Mouse (Mus musculus) neural tube, embryonic 15.5 days (tissue): ENCODE measurements around the gene Tenm3. TPM values are rescaled to one million over a fixed set of nuclear protein-coding genes. Genes with fewer than 3 reads are reported as not detected.

Experiments used
- ATAC-seq: fragments of 200-750 bp; cut with Nextera tagmentation; 2 replicates; pipeline ENCODE4 v1.8.0; 2017; ENCODE audit warnings: mild to moderate bottlenecking, moderate TSS enrichment, moderate library complexity; ENCODE audit not compliant: low FRiP score
- H3K27ac ChIP-seq: fragments of 300-500 bp; sonication (generic); replicated peaks from 2 replicates; pipeline ENCODE4 v1.5.1; 2015; ENCODE audit warnings: mild to moderate bottlenecking, inconsistent platforms
- H3K27me3 ChIP-seq: fragments of 300-500 bp; sonication (generic); replicated peaks from 2 replicates; pipeline ENCODE4 v1.6.1; 2015; ENCODE audit warnings: inconsistent platforms
- H3K36me3 ChIP-seq: fragments of 300-500 bp; sonication (generic); 2 replicates; pipeline ENCODE4 v1.6.1; 2015; ENCODE audit warnings: inconsistent platforms
- H3K4me1 ChIP-seq: fragments of 300-500 bp; sonication (generic); 2 replicates; pipeline ENCODE4 v1.6.1; 2015; ENCODE audit warnings: inconsistent platforms
- H3K4me2 ChIP-seq: fragments of 300-500 bp; sonication (generic); 2 replicates; pipeline ENCODE4 v1.6.1; 2015; ENCODE audit warnings: inconsistent platforms, mild to moderate bottlenecking, moderate library complexity
- H3K4me3 ChIP-seq: fragments of 300-500 bp; sonication (generic); replicated peaks from 2 replicates; pipeline ENCODE4 v1.5.1; 2015; ENCODE audit warnings: mild to moderate bottlenecking, inconsistent platforms
- H3K9ac ChIP-seq: fragments of 300-500 bp; sonication (generic); replicated peaks from 2 replicates; pipeline ENCODE4 v1.6.1; 2015; ENCODE audit warnings: mild to moderate bottlenecking, inconsistent platforms
- H3K9me3 ChIP-seq: fragments of 300-500 bp; sonication (generic); replicated peaks from 2 replicates; pipeline ENCODE4 v1.6.1; 2016; ENCODE audit warnings: inconsistent platforms
- whole genome bisulfite sequencing: fragments of 180-500 bp; shearing (Covaris S2); methylation state at CpG from one replicate; pipeline ENCODE4 v1.1.7; 2015; ENCODE audit warnings: mixed read lengths; 5-methylcytosine and 5-hydroxymethylcytosine counted together
- polyA plus RNA-seq: library from polyadenylated mRNA; unstranded; fragments of >200 nt; fragmentation: Nextera tagmentation; extraction: Ambion mirVana; gene quantifications from 2 replicates; pipeline ENCODE4 v1.2.1, GENCODE M21; 2015

Gene Tenm3
- polyA plus RNA-seq, 1 experiment from 2014 or later = 37.7 TPM

GRCm38 (mm10) chr8:48649415-48649814 lies 194.3 kb downstream of the Tenm3 start:
- no peak overlapping the region for H3K9ac ChIP-seq
- H3K27ac ChIP-seq = no peak overlapping the region
- 73% methylated on average over 7 of the region's 7 CpGs for WGBS
- no peak overlapping the region for H3K4me2 ChIP-seq
- no peaks in the 10 kb centered on the region for H3K27me3 ChIP-seq
- H3K4me3 ChIP-seq = no peak overlapping the region
- H3K4me1 ChIP-seq = no peaks in the 10 kb centered on the region; the same call in 1 of the 2 replicates
- no peaks in the 10 kb centered on the region for H3K36me3 ChIP-seq
- no peak for ATAC-seq
- H3K9me3 ChIP-seq = no peaks in the 10 kb centered on the region

GRCm38 (mm10) chr8:48646110-48646509 lies 197.6 kb downstream of the Tenm3 start:
- no peak overlapping the region for H3K4me3 ChIP-seq
- H3K4me2 ChIP-seq = no peak overlapping the region
- no peaks in the 10 kb centered on the region for H3K9me3 ChIP-seq
- no peak overlapping the region for H3K27ac ChIP-seq
- H3K9ac ChIP-seq = no peak overlapping the region
- no peak for ATAC-seq
- WGBS = 79% methylated on average over 18 of the region's 18 CpGs
- H3K36me3 ChIP-seq = no peaks in the 10 kb centered on the region
- no peaks in the 10 kb centered on the region; the same call in 1 of the 2 replicates for H3K4me1 ChIP-seq
- no peaks in the 10 kb centered on the region for H3K27me3 ChIP-seq

GRCm38 (mm10) chr8:48638129-48638528 lies 205.6 kb downstream of the Tenm3 start:
- Histone ChIP-seq H3K4me1 (no peaks in the 10 kb centered on the region), H3K27ac (no peak overlapping the region), H3K9me3 (no peaks in the 10 kb centered on the region), H3K4me3 (no peak overlapping the region), H3K9ac (no peak overlapping the region), H3K4me2 (no peak overlapping the region), H3K27me3 (no peaks in the 10 kb centered on the region), H3K36me3 (no peaks in the 10 kb centered on the region)
- 84% methylated on average over 4 of the region's 4 CpGs for WGBS
- ATAC-seq = no peak

- H3K4me1 ChIP-seq = no peaks in the 10 kb centered on the region
- no peak overlapping the region for H3K27ac ChIP-seq
- no peak overlapping the region for H3K9ac ChIP-seq
- H3K9me3 ChIP-seq = no peaks in the 10 kb centered on the region
- ATAC-seq = no peak
- H3K4me3 ChIP-seq = no peak overlapping the region
- H3K27me3 ChIP-seq = no peaks in the 10 kb centered on the region
- 85% methylated on average over 5 of the region's 5 CpGs for WGBS
- no peaks in the 10 kb centered on the region for H3K36me3 ChIP-seq
- no peak overlapping the region for H3K4me2 ChIP-seq
These were observed 206.8 kb downstream of the Tenm3 start for GRCm38 (mm10) chr8:48636979-48637378.

- no peak overlapping the region for H3K9ac ChIP-seq
These were observed 207.9 kb downstream of the Tenm3 start for GRCm38 (mm10) chr8:48635815-48636214.

GRCm38 (mm10) chr8:48633426-48633825 lies 210.3 kb downstream of the Tenm3 start:
- no peak overlapping the region for H3K4me3 ChIP-seq
- ATAC-seq = no peak

More at GRCm38 (mm10) chr8:48635815-48636214, 207.9 kb downstream of the Tenm3 start:
- WGBS = 70% methylated on average over 4 of the region's 4 CpGs
- Histone ChIP-seq H3K27ac (no peak overlapping the region), H3K36me3 (no peaks in the 10 kb centered on the region), H3K27me3 (no peaks in the 10 kb centered on the region), H3K4me2 (no peak overlapping the region), H3K9me3 (no peaks in the 10 kb centered on the region), H3K4me3 (no peak overlapping the region), H3K4me1 (no peaks in the 10 kb centered on the region)
- no peak for ATAC-seq

GRCm38 (mm10) chr8:48622517-48623153 lies 221.1 kb downstream of the Tenm3 start:
- H3K27me3 ChIP-seq = no peaks in the 10 kb centered on the region
- H3K9ac ChIP-seq = no peak overlapping the region
- WGBS = 57% methylated on average over 11 of the region's 11 CpGs
- H3K36me3 ChIP-seq = no peaks in the 10 kb centered on the region
- H3K4me1 ChIP-seq = no peaks in the 10 kb centered on the region
- H3K9me3 ChIP-seq = no peaks in the 10 kb centered on the region
- H3K4me2 ChIP-seq = no peak overlapping the region
- no peak overlapping the region for H3K4me3 ChIP-seq
- no peak overlapping the region for H3K27ac ChIP-seq
- peak; percentile 50 for ATAC-seq

More at GRCm38 (mm10) chr8:48633426-48633825, 210.3 kb downstream of the Tenm3 start:
- H3K27me3 ChIP-seq = no peaks in the 10 kb centered on the region
- no peak overlapping the region for H3K9ac ChIP-seq
- no peak overlapping the region for H3K27ac ChIP-seq
- no peaks in the 10 kb centered on the region for H3K9me3 ChIP-seq
- WGBS = 84% methylated on average over 8 of the region's 8 CpGs
- H3K4me1 ChIP-seq = no peaks in the 10 kb centered on the region
- no peak overlapping the region for H3K4me2 ChIP-seq
- H3K36me3 ChIP-seq = no peaks in the 10 kb centered on the region

- no peak overlapping the region for H3K4me2 ChIP-seq
- no peaks in the 10 kb centered on the region for H3K9me3 ChIP-seq
- H3K36me3 ChIP-seq = no peaks in the 10 kb centered on the region
- H3K27me3 ChIP-seq = no peaks in the 10 kb centered on the region
- H3K4me3 ChIP-seq = no peak overlapping the region
- no peak overlapping the region for H3K27ac ChIP-seq
- no peak for ATAC-seq
- H3K4me1 ChIP-seq = peaks cover 10% of the 10 kb centered on the region
- WGBS = 18% methylated on average over 8 of the region's 8 CpGs
- no peak overlapping the region for H3K9ac ChIP-seq
These were observed 228.7 kb downstream of the Tenm3 start for GRCm38 (mm10) chr8:48615088-48615487.

GRCm38 (mm10) chr8:48611934-48612512 lies 231.7 kb downstream of the Tenm3 start:
- WGBS = 64% methylated on average over 10 of the region's 10 CpGs
- Histone ChIP-seq H3K4me3 (no peak overlapping the region), H3K27ac (no peak overlapping the region), H3K27me3 (no peaks in the 10 kb centered on the region), H3K9ac (no peak overlapping the region), H3K4me1 (peaks cover 10% of the 10 kb centered on the region), H3K36me3 (no peaks in the 10 kb centered on the region), H3K9me3 (no peaks in the 10 kb centered on the region), H3K4me2 (no peak overlapping the region)
- no peak for ATAC-seq

GRCm38 (mm10) chr8:48611126-48611525 lies 232.6 kb downstream of the Tenm3 start:
- ATAC-seq = no peak

GRCm38 (mm10) chr8:48610316-48610715 lies 233.4 kb downstream of the Tenm3 start:
- H3K4me2 ChIP-seq = no peak overlapping the region
- H3K27me3 ChIP-seq = no peaks in the 10 kb centered on the region
- no peaks in the 10 kb centered on the region for H3K36me3 ChIP-seq
- no peaks in the 10 kb centered on the region for H3K9me3 ChIP-seq
- H3K9ac ChIP-seq = no peak overlapping the region
- H3K27ac ChIP-seq = no peak overlapping the region
- no peak overlapping the region for H3K4me3 ChIP-seq
- WGBS = 63% methylated on average over 6 of the region's 6 CpGs
- no peak for ATAC-seq
- H3K4me1 ChIP-seq = peaks cover 9% of the 10 kb centered on the region

More at GRCm38 (mm10) chr8:48611126-48611525, 232.6 kb downstream of the Tenm3 start:
- peaks cover 10% of the 10 kb centered on the region for H3K4me1 ChIP-seq
- H3K9me3 ChIP-seq = no peaks in the 10 kb centered on the region
- no peaks in the 10 kb centered on the region for H3K27me3 ChIP-seq
- WGBS = 24% methylated on average over 12 of the region's 12 CpGs
- H3K4me2 ChIP-seq = 0 out of 2 replicates have a peak overlapping the region, but pooled peaks have one; percentile 22
- no peaks in the 10 kb centered on the region for H3K36me3 ChIP-seq
- H3K27ac ChIP-seq = no peak overlapping the region
- H3K9ac ChIP-seq = no peak overlapping the region
- H3K4me3 ChIP-seq = no peak overlapping the region

- no peaks in the 10 kb centered on the region for H3K36me3 ChIP-seq
These were observed 234.1 kb downstream of the Tenm3 start for GRCm38 (mm10) chr8:48609684-48610083.

More at GRCm38 (mm10) chr8:48609684-48610083, 234.1 kb downstream of the Tenm3 start:
- Histone ChIP-seq H3K4me3 (no peak overlapping the region), H3K27ac (no peak overlapping the region), H3K9ac (no peak overlapping the region), H3K4me2 (no peak overlapping the region), H3K4me1 (peaks cover 4% of the 10 kb centered on the region; the same call in 1 of the 2 replicates), H3K9me3 (no peaks in the 10 kb centered on the region), H3K27me3 (no peaks in the 10 kb centered on the region)
- ATAC-seq = no peak
- 89% methylated on average over 4 of the region's 4 CpGs for WGBS
